Mouse (Mus musculus): ENCODE results near the gene Kcnmb4. TPM values are rescaled to one million over a fixed set of nuclear protein-coding genes. Genes with fewer than 3 reads are reported as not detected.

Kcnmb4 gene
- total and polyA plus RNA-seq, 2 experiments from 2014 or later = 30.1 to 71.6 TPM

GRCm38 (mm10) chr10:116475725-116476124 is 2.0 kb upstream of the Kcnmb4 start:
- TF ChIP-seq CTCF (IDR thresholded peaks at IDR 0.05; ENCODE audit: low read depth) = no peak
- Histone ChIP-seq H3K9me3 (ENCODE audit: low read length) (no peaks in the 10 kb centered on the region), H3K4me1 (ENCODE audit: insufficient read depth, low read length) (peaks cover 13% of the 10 kb centered on the region), H3K4me2 (ENCODE audit: low read depth, low read length) (0 out of 2 replicates have a peak overlapping the region, but pooled peaks have one; percentile 93), H3K36me3 (ENCODE audit: insufficient read depth, low read length) (no peaks in the 10 kb centered on the region), H3K4me3 (ENCODE audit: low read length) (no peak overlapping the region), H3K27ac (no peak overlapping the region), H3K9ac (replicated peaks; ENCODE audit: low read length) (no peak overlapping the region), H3K27me3 (ENCODE audit: insufficient read depth, low read length) (no peaks in the 10 kb centered on the region)
- 72% methylated on average over 6 of the region's 6 CpGs for WGBS
- ATAC-seq (no peak), DNase-seq (ENCODE audit: low spot score) (no peak)

GRCm38 (mm10) chr10:116473071-116473758 is 463 bp downstream of the Kcnmb4 start:
- H3K4me3 ChIP-seq (ENCODE audit: low read length) = peak overlapping the region; percentile 80
- no peaks in the 10 kb centered on the region for H3K27me3 ChIP-seq (ENCODE audit: insufficient read depth, low read length)
- WGBS = under 1% methylated on average over 48 of the region's 78 CpGs
- H3K36me3 ChIP-seq (ENCODE audit: insufficient read depth, low read length) = no peaks in the 10 kb centered on the region
- peak; percentile 87 for ATAC-seq
- no peaks in the 10 kb centered on the region for H3K9me3 ChIP-seq (ENCODE audit: low read length)
- peak overlapping the region; percentile 89 for H3K27ac ChIP-seq
- peaks cover 13% of the 10 kb centered on the region for H3K4me1 ChIP-seq (ENCODE audit: insufficient read depth, low read length)
- TF ChIP-seq CTCF (IDR thresholded peaks at IDR 0.05; ENCODE audit: low read depth) = no peak
- H3K9ac ChIP-seq (replicated peaks; ENCODE audit: low read length) = peak overlapping the region; percentile 84
- DNase-seq (ENCODE audit: low spot score) = peak; percentile 81
- H3K4me2 ChIP-seq (ENCODE audit: low read depth, low read length) = peak overlapping the region; percentile 93

DNA sequence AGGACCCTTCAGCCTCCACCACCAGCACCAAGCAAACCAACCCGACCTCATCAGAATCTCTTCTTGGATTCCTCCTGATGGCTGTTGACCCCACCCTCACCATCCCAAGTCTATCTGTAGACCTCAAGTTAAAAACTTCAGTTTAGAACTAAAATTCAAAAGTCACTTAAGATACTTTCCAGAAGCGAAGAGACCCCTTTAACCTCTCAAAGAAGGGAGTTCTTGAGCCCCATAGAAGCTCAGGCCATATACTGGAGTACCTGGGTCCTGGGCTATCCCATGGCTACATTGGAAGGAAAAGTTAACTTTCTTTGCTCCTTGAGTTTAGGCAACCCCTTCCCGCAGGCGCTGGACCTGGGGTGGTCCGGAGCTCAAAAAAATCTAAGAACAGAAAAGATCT is 1.1 kb downstream of the Kcnmb4 start:
- WGBS = 8% methylated on average over 5 of the region's 5 CpGs
- peaks cover 13% of the 10 kb centered on the region for H3K4me1 ChIP-seq (ENCODE audit: insufficient read depth, low read length)
- no peaks in the 10 kb centered on the region for H3K9me3 ChIP-seq (ENCODE audit: low read length)
- DNase-seq (ENCODE audit: low spot score) (no peak), ATAC-seq (no peak)
- 0 out of 2 replicates have a peak overlapping the region, but pooled peaks have one; percentile 89 for H3K27ac ChIP-seq
- H3K36me3 ChIP-seq (ENCODE audit: insufficient read depth, low read length) = no peaks in the 10 kb centered on the region
- no peaks in the 10 kb centered on the region for H3K27me3 ChIP-seq (ENCODE audit: insufficient read depth, low read length)
- peak overlapping the region; percentile 84; the same call in 1 of the 2 replicates for H3K9ac ChIP-seq (replicated peaks; ENCODE audit: low read length)
- no peak for TF ChIP-seq CTCF (IDR thresholded peaks at IDR 0.05; ENCODE audit: low read depth)
- H3K4me3 ChIP-seq (ENCODE audit: low read length) = peak overlapping the region; percentile 80
- peak overlapping the region; percentile 93 for H3K4me2 ChIP-seq (ENCODE audit: low read depth, low read length)

GRCm38 (mm10) chr10:116470306-116470925 is 3.3 kb downstream of the Kcnmb4 start:
- peaks cover 7% of the 10 kb centered on the region for H3K4me1 ChIP-seq (ENCODE audit: insufficient read depth, low read length)
- no peaks in the 10 kb centered on the region for H3K9me3 ChIP-seq (ENCODE audit: low read length)
- DNase-seq (ENCODE audit: low spot score) (no peak), ATAC-seq (no peak)
- no peak for TF ChIP-seq CTCF (IDR thresholded peaks at IDR 0.05; ENCODE audit: low read depth)
- H3K9ac ChIP-seq (replicated peaks; ENCODE audit: low read length) = no peak overlapping the region
- WGBS = 66% methylated on average over 11 of the region's 11 CpGs
- H3K4me3 ChIP-seq (ENCODE audit: low read length) = no peak overlapping the region
- peak overlapping the region; percentile 33 for H3K4me2 ChIP-seq (ENCODE audit: low read depth, low read length)
- H3K27me3 ChIP-seq (ENCODE audit: insufficient read depth, low read length) = no peaks in the 10 kb centered on the region
- H3K36me3 ChIP-seq (ENCODE audit: insufficient read depth, low read length) = no peaks in the 10 kb centered on the region
- no peak overlapping the region for H3K27ac ChIP-seq

- no peak overlapping the region for H3K27ac ChIP-seq
- H3K27me3 ChIP-seq (ENCODE audit: insufficient read depth, low read length) = no peaks in the 10 kb centered on the region
- H3K4me1 ChIP-seq (ENCODE audit: insufficient read depth, low read length) = no peaks in the 10 kb centered on the region
- no peak overlapping the region for H3K4me3 ChIP-seq (ENCODE audit: low read length)
- TF ChIP-seq CTCF (IDR thresholded peaks at IDR 0.05; ENCODE audit: low read depth) = no peak
- ATAC-seq (no peak), DNase-seq (ENCODE audit: low spot score) (no peak)
- H3K36me3 ChIP-seq (ENCODE audit: insufficient read depth, low read length) = no peaks in the 10 kb centered on the region
- WGBS = 89% methylated on average over 5 of the region's 5 CpGs
- H3K4me2 ChIP-seq (ENCODE audit: low read depth, low read length) = no peak overlapping the region
- H3K9ac ChIP-seq (replicated peaks; ENCODE audit: low read length) = no peak overlapping the region
- H3K9me3 ChIP-seq (ENCODE audit: low read length) = 0 out of 2 replicates have a peak, but pooled peaks cover 4% of the 10 kb centered on the region
Measured at GRCm38 (mm10) chr10:116468094-116468493, 5.6 kb downstream of the Kcnmb4 start.

DNA sequence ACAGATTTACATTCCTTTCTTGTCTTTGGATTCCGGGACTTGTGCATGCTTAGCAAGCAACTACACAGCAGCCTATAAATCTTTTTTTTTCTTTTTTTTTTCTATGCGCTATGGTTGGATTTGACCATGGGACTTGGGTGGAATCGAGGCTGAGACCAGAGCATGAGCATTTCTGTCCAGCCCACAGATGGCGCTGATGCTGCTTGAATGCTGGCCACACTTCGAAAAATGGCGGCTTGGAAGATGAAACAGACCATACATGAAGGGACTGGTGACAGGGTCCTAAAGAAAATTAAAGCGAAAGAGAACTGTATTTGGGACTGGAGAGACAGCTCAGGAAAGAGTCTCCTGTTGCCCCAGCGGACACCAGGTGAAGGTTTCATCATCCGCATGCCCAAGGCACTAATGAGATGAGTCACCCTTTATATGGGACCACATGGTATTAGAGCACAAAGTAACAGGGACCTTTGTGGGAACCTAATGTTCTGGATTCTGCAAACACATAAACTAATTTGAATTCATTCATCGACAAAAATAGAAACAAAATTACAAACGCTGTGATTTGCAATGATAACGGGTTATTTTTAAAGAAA is 9.8 kb downstream of the Kcnmb4 start:
- no peak overlapping the region for H3K9ac ChIP-seq (replicated peaks; ENCODE audit: low read length)
- no peak for DNase-seq (ENCODE audit: low spot score)
- WGBS = 92% methylated on average over 12 of the region's 12 CpGs

More for the DNA sequence above, 9.8 kb downstream of the Kcnmb4 start:
- H3K36me3 ChIP-seq (ENCODE audit: insufficient read depth, low read length) = no peaks in the 10 kb centered on the region
- no peak overlapping the region for H3K27ac ChIP-seq
- H3K27me3 ChIP-seq (ENCODE audit: insufficient read depth, low read length) = no peaks in the 10 kb centered on the region
- no peak overlapping the region for H3K4me3 ChIP-seq (ENCODE audit: low read length)
- H3K4me2 ChIP-seq (ENCODE audit: low read depth, low read length) = no peak overlapping the region
- ATAC-seq = no peak
- no peaks in the 10 kb centered on the region for H3K4me1 ChIP-seq (ENCODE audit: insufficient read depth, low read length)
- 0 out of 2 replicates have a peak, but pooled peaks cover 4% of the 10 kb centered on the region for H3K9me3 ChIP-seq (ENCODE audit: low read length)
- no peak for TF ChIP-seq CTCF (IDR thresholded peaks at IDR 0.05; ENCODE audit: low read depth)

All from hindbrain, postnatal 0 days (tissue).